Mouse (Mus musculus) right cerebral cortex, postnatal 10 days (tissue): ENCODE data around the gene Gbp2.
A peak's percentile ranks its signal among the peaks of the same experiment; 100 is the strongest.
"Not testable (repeated sequence)": the region's sequence is repeated elsewhere in the genome, so short reads cannot be mapped to it uniquely, and the experiment has no call there.

ENCODE experiments used
- DNase-seq, 2 experiments: peaks; one replicate each; pipeline ENCODE4 v3.0.0; 2021; ENCODE audit warnings: low spot score in 2 of 2

The Gbp2 gene

GRCm38 (mm10) chr3:142620111-142620955 lies at the start of gene Gbp2:
Gene Gbp2 (plus strand): TSS chr3:142620602.
- no peak for DNase-seq

GRCm38 (mm10) chr3:142570738-142571137 lies 49.7 kb upstream of the Gbp2 start:
- DNase-seq, result no peak

- no peak for DNase-seq
Measured at GRCm38 (mm10) chr3:142577108-142577507, 43.3 kb upstream of the Gbp2 start.

- no peak for DNase-seq
Measured at GRCm38 (mm10) chr3:142578342-142578741, 42.1 kb upstream of the Gbp2 start.

- DNase-seq, result no peak
Measured at GRCm38 (mm10) chr3:142583067-142583466, 37.3 kb upstream of the Gbp2 start.

GRCm38 (mm10) chr3:142587386-142587785 lies 33.0 kb upstream of the Gbp2 start:
- DNase-seq, result no peak

- no peak for DNase-seq
Measured at GRCm38 (mm10) chr3:142588888-142589287, 31.5 kb upstream of the Gbp2 start.

GRCm38 (mm10) chr3:142590431-142591067 lies 29.9 kb upstream of the Gbp2 start:
- DNase-seq, result no peak

- DNase-seq, result no peak
Measured at GRCm38 (mm10) chr3:142594547-142594946, 25.9 kb upstream of the Gbp2 start, which contains the start of gene Gbp2b. Gene Gbp2b (plus strand): TSS chr3:142594847.

GRCm38 (mm10) chr3:142597923-142598322 lies 22.5 kb upstream of the Gbp2 start:
- DNase-seq, result no peak

GRCm38 (mm10) chr3:142601675-142602074 lies 18.7 kb upstream of the Gbp2 start:
- no peak for DNase-seq

- DNase-seq, result no peak
Measured at GRCm38 (mm10) chr3:142618658-142619057, 1.7 kb upstream of the Gbp2 start.

GRCm38 (mm10) chr3:142619606-142620005 lies 796 bp upstream of the Gbp2 start:
- no peak for DNase-seq

GRCm38 (mm10) chr3:142620956-142621562 lies 657 bp downstream of the Gbp2 start:
- no peak for DNase-seq

- DNase-seq, result no peak
Measured at GRCm38 (mm10) chr3:142630385-142630784, 10.0 kb downstream of the Gbp2 start.

GRCm38 (mm10) chr3:142640201-142640600 lies 19.8 kb downstream of the Gbp2 start:
- DNase-seq, result peak in 1 of 2 experiments; percentile 55

GRCm38 (mm10) chr3:142645949-142646348 lies 25.5 kb downstream of the Gbp2 start:
- DNase-seq, result peak; percentile 54 to 85

- not testable (repeated sequence) for DNase-seq
Measured at GRCm38 (mm10) chr3:142647836-142648235, 27.4 kb downstream of the Gbp2 start.

GRCm38 (mm10) chr3:142650205-142650604 lies 29.8 kb downstream of the Gbp2 start:
- DNase-seq, result no peak

GRCm38 (mm10) chr3:142664723-142665122 lies 44.3 kb downstream of the Gbp2 start:
- DNase-seq, result no peak

- no peak for DNase-seq
Measured at GRCm38 (mm10) chr3:142674607-142675006, 54.2 kb downstream of the Gbp2 start.
